Mouse (Mus musculus): ENCODE data around the gene Slc17a9. TPM values are rescaled to one million over a fixed set of nuclear protein-coding genes. Genes with fewer than 3 reads are reported as not detected.

Gene Slc17a9
- total RNA-seq, 2 experiments from 2014 or later, result 0.47 to 0.53 TPM

DNA sequence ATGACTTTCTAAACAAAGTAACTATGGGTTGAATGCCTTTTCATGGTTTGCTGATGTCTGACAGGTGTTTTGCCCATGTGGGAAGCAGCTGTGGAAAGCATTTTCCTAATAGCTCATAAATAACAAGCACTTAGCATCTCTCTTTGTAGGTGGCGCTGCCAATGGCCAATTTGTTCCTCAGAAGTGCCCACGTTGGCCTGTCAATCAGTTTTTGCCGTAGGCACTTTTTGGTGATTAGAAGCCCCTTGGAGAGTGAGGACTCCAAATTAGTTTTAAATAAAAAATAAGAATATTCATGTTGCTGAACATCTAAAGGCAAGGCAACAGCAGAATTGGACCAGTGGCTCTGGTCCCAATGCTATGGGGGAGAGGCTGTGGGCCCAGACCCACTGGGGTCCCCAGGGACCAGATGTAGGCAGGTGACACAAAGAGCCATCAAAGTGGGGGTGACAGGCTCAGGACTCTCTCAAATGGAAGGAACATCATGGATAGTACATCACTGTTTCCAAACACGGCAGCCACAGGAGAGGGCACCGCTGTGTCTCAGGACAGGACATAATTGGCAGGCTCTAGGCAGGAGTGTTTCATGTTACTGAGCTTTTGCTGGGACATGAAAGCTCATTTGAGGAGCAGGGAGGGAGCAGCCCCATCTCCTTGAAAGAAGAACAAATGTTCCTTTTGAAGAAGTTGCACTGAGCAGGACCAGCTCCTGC lies 30.1 kb downstream of the Slc17a9 start:
- no peak for DNase-seq (ENCODE audit: low spot score in 2 of 2)

DNA sequence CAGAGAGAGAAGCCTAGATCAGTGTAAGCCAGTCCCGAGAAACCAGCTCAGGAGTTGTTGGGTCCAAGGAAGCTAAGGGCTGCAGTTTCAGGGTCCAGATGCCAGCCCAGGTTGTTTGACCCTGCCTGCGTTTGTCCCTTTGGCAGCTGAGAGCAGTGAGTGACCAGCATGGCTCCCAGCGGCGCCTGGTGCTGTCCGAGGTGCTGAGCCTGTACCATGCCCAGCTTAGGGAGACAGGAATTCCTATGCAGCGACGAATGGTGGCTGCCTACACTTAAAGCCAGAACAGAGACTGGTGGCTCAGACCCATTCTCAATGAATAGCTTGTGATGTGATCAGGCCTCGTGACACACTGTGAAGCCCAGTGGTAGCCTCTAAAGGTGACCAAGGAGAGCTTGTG lies 30.8 kb downstream of the Slc17a9 start:
- DNase-seq (ENCODE audit: low spot score in 2 of 2), result peak in 1 of 2 experiments; percentile 49

DNA sequence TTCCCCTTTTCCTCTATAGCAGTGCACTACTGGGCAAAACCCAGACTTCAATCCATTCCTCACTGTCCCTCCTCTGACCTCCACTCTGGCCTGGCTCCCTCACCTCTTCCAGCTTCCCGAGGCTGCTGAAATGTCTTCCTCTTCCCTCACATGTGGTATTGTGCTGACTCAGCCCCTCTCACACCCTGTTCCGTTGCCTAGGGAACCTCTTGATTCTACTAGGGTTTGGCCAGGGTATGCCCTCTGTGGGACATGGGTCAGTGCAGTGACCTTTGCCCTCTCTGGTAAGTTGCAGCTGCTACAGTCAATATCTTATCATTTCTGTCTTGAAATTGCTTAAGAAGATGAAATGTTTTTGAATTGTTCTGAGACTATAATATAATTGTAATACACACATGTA lies 31.7 kb downstream of the Slc17a9 start:
- no peak for DNase-seq (ENCODE audit: low spot score in 2 of 2)

- no peak for DNase-seq (ENCODE audit: low spot score in 2 of 2)
Measured at GRCm38 (mm10) chr2:180758513-180759263, 33.6 kb downstream of the Slc17a9 start.

GRCm38 (mm10) chr2:180764986-180765385 lies 39.9 kb downstream of the Slc17a9 start:
- DNase-seq (ENCODE audit: low spot score in 2 of 2), result no peak

DNA sequence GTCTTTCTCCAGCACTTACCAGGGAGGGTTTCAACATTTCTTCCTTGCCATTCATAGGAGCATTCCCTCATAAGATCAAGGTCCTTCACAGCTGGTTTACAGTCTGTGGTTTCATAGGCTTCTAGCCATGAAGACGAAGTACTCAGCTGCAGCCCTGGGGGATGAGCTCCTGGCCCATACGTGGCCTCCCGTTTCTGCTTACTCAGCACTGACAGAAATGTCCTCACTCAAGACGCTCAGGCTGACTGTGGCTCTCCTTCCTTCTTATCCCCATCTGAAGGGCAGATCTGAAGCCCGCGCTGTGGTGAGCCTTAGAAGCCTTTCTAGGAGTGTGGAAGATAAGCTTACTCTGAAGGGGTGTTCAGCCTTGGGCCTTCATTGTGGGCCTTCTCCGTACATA lies 40.6 kb downstream of the Slc17a9 start:
- no peak for DNase-seq (ENCODE audit: low spot score in 2 of 2)

DNA sequence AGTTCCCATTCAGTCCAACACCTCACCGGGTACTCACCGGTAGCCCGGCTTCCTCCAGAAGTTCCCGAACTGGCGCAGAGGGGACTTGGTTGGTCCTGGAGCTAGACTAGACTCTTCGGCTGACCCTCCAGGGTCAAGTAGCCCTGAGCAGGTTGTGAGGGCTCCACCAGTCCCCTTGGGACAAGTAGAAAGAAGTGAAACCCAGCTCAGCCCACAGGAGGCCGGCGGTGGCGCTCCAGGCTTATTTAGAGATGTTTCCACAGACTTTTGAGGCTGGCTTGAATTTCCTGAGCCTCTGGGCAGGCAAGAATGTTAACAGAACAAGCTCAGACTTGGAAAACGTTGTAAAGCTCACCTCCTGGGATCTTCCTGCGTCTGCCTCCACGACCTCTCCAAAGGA lies 50.2 kb downstream of the Slc17a9 start:
- DNase-seq (ENCODE audit: low spot score in 2 of 2), result no peak

GRCm38 (mm10) chr2:180775641-180776040 lies 50.6 kb downstream of the Slc17a9 start:
- DNase-seq (ENCODE audit: low spot score in 2 of 2), result no peak

DNA sequence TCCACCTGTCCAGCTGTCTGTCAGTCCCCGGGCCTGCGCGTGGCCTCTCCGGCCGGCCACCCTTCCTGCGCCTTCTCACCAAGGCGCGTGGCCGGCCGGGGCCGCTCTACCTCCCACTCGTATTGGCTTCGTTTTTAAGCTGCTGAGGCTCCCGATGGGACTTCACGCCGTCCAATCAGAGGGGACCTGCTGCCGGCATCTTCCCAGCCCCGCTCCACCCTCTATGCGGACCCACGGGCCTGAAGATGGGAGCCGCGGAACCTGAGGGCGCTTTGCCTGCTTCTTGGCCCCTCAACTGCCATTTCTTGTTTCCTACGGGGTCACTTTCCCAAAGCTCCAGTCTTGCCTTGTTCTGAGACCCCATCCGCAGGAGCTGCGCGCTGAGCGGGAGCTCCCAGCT lies 51.7 kb downstream of the Slc17a9 start, which contains the start of gene Bhlhe23:
TSS of gene Bhlhe23 (minus strand) at position 108 of the 400 bp plus-strand sequence.
- DNase-seq (ENCODE audit: low spot score in 2 of 2), result no peak

GRCm38 (mm10) chr2:180779226-180780104 lies 54.4 kb downstream of the Slc17a9 start:
- DNase-seq (ENCODE audit: low spot score in 2 of 2), result peak; percentile 76 to 81

DNA sequence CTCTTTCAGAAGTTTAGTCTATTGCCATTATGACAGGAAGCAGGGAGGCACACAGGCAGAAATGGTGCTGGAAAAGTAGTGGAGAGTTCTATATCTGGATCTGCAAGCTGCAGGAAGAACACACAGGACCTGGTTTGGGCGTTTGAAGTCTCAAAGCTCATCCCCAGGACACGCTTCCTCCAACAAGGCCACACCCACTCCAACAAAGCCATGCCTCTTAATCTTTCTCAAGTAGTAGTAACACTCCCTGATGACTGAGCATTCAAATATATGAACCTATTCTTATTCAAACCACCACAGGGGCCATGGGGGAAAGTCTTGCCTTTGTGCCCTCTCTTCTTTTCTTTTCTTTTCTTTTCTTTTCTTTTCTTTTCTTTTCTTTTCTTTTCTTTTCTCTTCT lies 55.2 kb downstream of the Slc17a9 start:
- DNase-seq (ENCODE audit: low spot score in 2 of 2), result no peak

- DNase-seq (ENCODE audit: low spot score in 2 of 2), result peak; percentile 44 to 54
Measured at GRCm38 (mm10) chr2:180786732-180787131, 61.7 kb downstream of the Slc17a9 start.

DNA sequence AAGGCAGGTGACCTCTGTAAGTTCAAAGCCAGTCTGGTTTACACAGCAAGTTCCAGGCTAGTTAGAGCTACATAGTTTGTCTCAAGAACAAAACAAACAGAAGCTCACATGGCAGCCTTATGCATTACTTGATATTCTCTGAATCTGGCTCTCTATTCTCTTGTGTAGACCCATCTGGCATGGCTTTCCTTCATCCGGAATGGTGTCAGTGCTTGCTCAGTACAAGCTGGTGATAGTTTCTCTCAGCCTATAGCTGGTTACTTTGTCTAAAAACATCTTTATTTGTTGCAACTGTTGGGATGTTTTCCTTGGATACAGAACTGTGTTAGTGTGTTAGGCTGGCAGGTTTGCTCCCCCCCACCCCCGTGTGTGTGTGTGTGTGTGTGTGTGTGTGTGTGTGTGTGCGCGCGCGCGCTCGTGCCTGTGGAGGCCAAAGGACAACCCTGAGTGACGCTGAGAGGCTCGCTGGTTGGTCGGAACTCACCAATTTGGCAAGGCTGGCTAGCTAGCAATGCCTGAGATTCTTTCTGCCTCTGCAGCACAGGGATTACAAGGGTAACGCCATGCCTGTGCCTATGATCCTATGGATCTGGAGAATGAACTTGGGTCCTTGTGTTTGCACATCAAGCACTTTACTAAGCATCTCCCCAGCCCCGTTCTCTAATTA lies 62.6 kb downstream of the Slc17a9 start:
- DNase-seq (ENCODE audit: low spot score in 2 of 2), result no peak

DNA sequence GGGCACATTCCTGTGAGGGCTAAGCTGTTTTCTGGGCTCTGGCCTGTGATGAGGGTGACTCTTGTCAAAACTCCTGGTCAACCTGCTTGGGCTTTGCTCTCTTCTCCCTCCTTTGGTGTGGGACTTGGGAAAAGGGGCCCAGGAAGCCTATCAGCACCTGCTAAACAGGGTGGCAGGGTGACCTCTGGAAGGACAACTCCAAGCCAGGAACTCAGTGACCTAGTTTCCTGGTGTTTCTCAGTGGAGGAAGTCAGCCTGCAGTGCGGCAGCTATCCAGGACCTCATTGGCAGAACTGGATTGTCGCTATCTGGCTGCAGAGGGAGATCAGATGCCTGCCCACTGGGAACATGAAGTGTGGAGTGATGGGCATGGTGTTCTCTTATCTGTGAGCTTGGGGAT lies 63.3 kb downstream of the Slc17a9 start:
- DNase-seq (ENCODE audit: low spot score in 2 of 2), result no peak

- DNase-seq (ENCODE audit: low spot score in 2 of 2), result peak; percentile 27 to 47
Measured at GRCm38 (mm10) chr2:180788843-180789242, 63.8 kb downstream of the Slc17a9 start.

- peak; percentile 71 to 77 for DNase-seq (ENCODE audit: low spot score in 2 of 2)
Measured at GRCm38 (mm10) chr2:180791674-180792073, 66.6 kb downstream of the Slc17a9 start.

Other genes with a start within 250 kb of the Slc17a9 start
- gene Ntsr1, start 225.3 kb upstream of the Slc17a9 start, total RNA-seq (2021), result 10 to 100 TPM; 16.2 to 16.9 TPM
- gene Mrgbp, start 144.0 kb upstream of the Slc17a9 start, total RNA-seq (2021), result 10 to 100 TPM; 21.1 to 27.7 TPM
- gene Ogfr, start 136.0 kb upstream of the Slc17a9 start, total RNA-seq (2021), result 10 to 100 TPM; 74.6 to 76.7 TPM
- gene Col9a3, start 127.5 kb upstream of the Slc17a9 start, total RNA-seq (2021), result 10 to 100 TPM; 26.4 to 39.4 TPM
- 1 to 10 TPM; 3.4 to 3.9 TPM for gene Tcfl5, start 82.6 kb upstream of the Slc17a9 start, total RNA-seq (2021)
- 10 to 100 TPM; 58.4 to 61.8 TPM for gene Dido1, start 15.3 kb upstream of the Slc17a9 start, total RNA-seq (2021)
- 10 to 100 TPM; 62.6 to 63.7 TPM for gene Gid8, start 15.1 kb upstream of the Slc17a9 start, total RNA-seq (2021)
- gene Bhlhe23, start 51.6 kb downstream of the Slc17a9 start, total RNA-seq (2021), result under 1 TPM in 1 of 2 experiments, not detected in 1; 0.14 TPM
- gene Ythdf1, start 195.7 kb downstream of the Slc17a9 start, total RNA-seq (2021), result 10 to 100 TPM; 61.8 to 64.6 TPM
- not detected for gene Birc7, start 203.8 kb downstream of the Slc17a9 start, total RNA-seq (2021)
- 10 to 100 TPM; 44.2 to 57.0 TPM for gene Nkain4, start 229.4 kb downstream of the Slc17a9 start, total RNA-seq (2021)
- gene Arfgap1, start 242.0 kb downstream of the Slc17a9 start, total RNA-seq (2021), result 100 to 1,000 TPM; 114 to 118 TPM

Data from layer of hippocampus, postnatal 10 days (tissue).